Mouse (Mus musculus): Measurements from ENCODE around the gene Numa1.

DNA sequence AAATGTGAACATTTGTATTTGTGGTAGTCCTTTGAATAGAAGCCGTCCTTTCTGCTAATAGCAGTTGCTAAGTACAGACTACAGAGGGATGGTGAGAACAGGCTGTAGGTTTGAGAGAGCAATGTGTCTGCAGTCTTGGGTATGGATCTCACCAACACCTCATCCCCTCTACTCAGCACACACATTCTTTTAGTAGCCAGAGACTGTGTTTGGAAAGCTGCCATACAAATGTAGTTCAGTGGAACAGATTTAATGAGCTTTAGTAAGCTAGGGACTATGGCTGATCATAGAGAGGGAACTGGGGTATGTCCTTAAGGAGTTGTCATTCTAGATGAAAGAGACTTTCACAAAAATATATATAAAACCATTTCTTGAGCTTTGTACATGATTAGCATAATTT is 33.3 kb downstream of the Numa1 start:
- TF ChIP-seq EP300 (optimal IDR thresholded peaks at IDR 0.05) (no peak), CTCF (IDR thresholded peaks at IDR 0.05; ENCODE audit: low read depth) (no peak)

All from stomach, postnatal 0 days (tissue).